Mouse (Mus musculus) embryonic facial prominence, embryonic 10.5 days (tissue): ENCODE measurements around the gene Tex264. TPM values are rescaled to one million over a fixed set of nuclear protein-coding genes. Genes with fewer than 3 reads are reported as not detected.

Experiments used
- DNase-seq: peaks from one replicate; pipeline ENCODE4 v3.0.0-alpha.2; 2017; ENCODE audit warnings: low spot score
- H3K27ac ChIP-seq: fragments of 300-500 bp; sonication (generic); replicated peaks from 2 replicates; pipeline ENCODE4 v1.5.1; 2016; ENCODE audit warnings: mild to moderate bottlenecking
- H3K27me3 ChIP-seq: fragments of 300-500 bp; sonication (generic); replicated peaks from 2 replicates; pipeline ENCODE4 v1.6.1; 2016; ENCODE audit warnings: low read depth, mild to moderate bottlenecking; ENCODE audit not compliant: poor library complexity, severe bottlenecking
- H3K36me3 ChIP-seq: fragments of 300-500 bp; sonication (generic); replicated peaks from 2 replicates; pipeline ENCODE4 v1.6.1; 2016; ENCODE audit warnings: mild to moderate bottlenecking, moderate library complexity
- H3K4me1 ChIP-seq: fragments of 300-500 bp; sonication (generic); 2 replicates; pipeline ENCODE4 v1.6.1; 2016
- H3K4me3 ChIP-seq: fragments of 300-500 bp; sonication (generic); 2 replicates; pipeline ENCODE4 v1.5.1; 2016; ENCODE audit warnings: mild to moderate bottlenecking, moderate library complexity
- H3K9me3 ChIP-seq: fragments of 300-500 bp; sonication (generic); 2 replicates; pipeline ENCODE4 v1.6.1; 2016; ENCODE audit warnings: mild to moderate bottlenecking
- WGBS: fragments of 180-500 bp; shearing (Covaris S2); methylation state at CpG from one replicate; pipeline ENCODE4 v1.1.7; 2016; 5-methylcytosine and 5-hydroxymethylcytosine counted together
- polyA plus RNA-seq: library from polyadenylated mRNA; unstranded; fragments of >200 nt; fragmentation: Nextera tagmentation; extraction: Ambion mirVana; gene quantifications from 2 replicates; pipeline ENCODE4 v1.2.1, GENCODE M21; 2016

Gene Tex264
- polyA plus RNA-seq, result 27.4 and 28.7 TPM in 2 replicates

GRCm38 (mm10) chr9:106685249-106686101 is at the start of gene Tex264:
TSS of gene Tex264 (minus strand) at chr9:106685927.
- H3K36me3 ChIP-seq, result peaks cover 16% of the 10 kb centered on the region
- H3K9me3 ChIP-seq, result no peaks in the 10 kb centered on the region
- peak within 1 kb of the TSS; percentile 96 for H3K4me3 ChIP-seq
- peak; percentile 85 for DNase-seq
- H3K27me3 ChIP-seq, result no peaks in the 10 kb centered on the region
- under 1% methylated on average over 86 of the region's 86 CpGs for WGBS
- peaks cover 29% of the 10 kb centered on the region for H3K4me1 ChIP-seq
- H3K27ac ChIP-seq, result peak within 1 kb of the TSS; percentile 89

GRCm38 (mm10) chr9:106733690-106734089 is 48.0 kb upstream of the Tex264 start:
- Histone ChIP-seq H3K36me3 (peaks cover 17% of the 10 kb centered on the region), H3K27me3 (no peaks in the 10 kb centered on the region), H3K27ac (no peak overlapping the region), H3K9me3 (no peaks in the 10 kb centered on the region), H3K4me1 (no peaks in the 10 kb centered on the region), H3K4me3 (no peak overlapping the region)
- WGBS, result 75% methylated on average over 2 of the region's 2 CpGs
- DNase-seq, result no peak

GRCm38 (mm10) chr9:106729416-106729815 is 43.7 kb upstream of the Tex264 start:
- no peak for DNase-seq
- Histone ChIP-seq H3K36me3 (no peaks in the 10 kb centered on the region; the same call in 1 of the 2 replicates), H3K27me3 (no peaks in the 10 kb centered on the region), H3K9me3 (no peaks in the 10 kb centered on the region), H3K27ac (no peak overlapping the region), H3K4me3 (no peak overlapping the region), H3K4me1 (no peaks in the 10 kb centered on the region)
- WGBS, result 82% methylated on average over 2 of the region's 2 CpGs

GRCm38 (mm10) chr9:106726891-106727290 is 41.2 kb upstream of the Tex264 start:
- DNase-seq, result no peak
- Histone ChIP-seq H3K4me3 (no peak overlapping the region), H3K27ac (no peak overlapping the region), H3K27me3 (no peaks in the 10 kb centered on the region), H3K4me1 (no peaks in the 10 kb centered on the region), H3K36me3 (peaks cover 10% of the 10 kb centered on the region), H3K9me3 (no peaks in the 10 kb centered on the region)
- WGBS, result 88% methylated on average over 1 of the region's 1 CpGs

- no peaks in the 10 kb centered on the region for H3K4me1 ChIP-seq
- DNase-seq, result no peak
- no peak overlapping the region for H3K4me3 ChIP-seq
- H3K9me3 ChIP-seq, result no peaks in the 10 kb centered on the region
- 90% methylated on average over 2 of the region's 2 CpGs for WGBS
- peaks cover 23% of the 10 kb centered on the region for H3K36me3 ChIP-seq
- no peaks in the 10 kb centered on the region for H3K27me3 ChIP-seq
- H3K27ac ChIP-seq, result no peak overlapping the region
Observed at GRCm38 (mm10) chr9:106725435-106725834, 39.7 kb upstream of the Tex264 start.

- no peaks in the 10 kb centered on the region for H3K27me3 ChIP-seq
- 94% methylated on average over 1 of the region's 1 CpGs for WGBS
- H3K4me3 ChIP-seq, result no peak overlapping the region
- no peaks in the 10 kb centered on the region for H3K9me3 ChIP-seq
- peaks cover 29% of the 10 kb centered on the region for H3K36me3 ChIP-seq
- H3K27ac ChIP-seq, result no peak overlapping the region
- no peak for DNase-seq
- H3K4me1 ChIP-seq, result no peaks in the 10 kb centered on the region
Observed at GRCm38 (mm10) chr9:106724864-106725263, 39.1 kb upstream of the Tex264 start.

- Histone ChIP-seq H3K36me3 (peaks cover 100% of the 10 kb centered on the region), H3K4me3 (no peak overlapping the region), H3K27ac (no peak overlapping the region), H3K9me3 (no peaks in the 10 kb centered on the region), H3K4me1 (no peaks in the 10 kb centered on the region), H3K27me3 (no peaks in the 10 kb centered on the region)
- 94% methylated on average over 4 of the region's 4 CpGs for WGBS
- no peak for DNase-seq
Observed at GRCm38 (mm10) chr9:106716729-106717128, 31.0 kb upstream of the Tex264 start.

- Histone ChIP-seq H3K4me3 (no peak overlapping the region), H3K9me3 (no peaks in the 10 kb centered on the region), H3K4me1 (no peaks in the 10 kb centered on the region), H3K27ac (no peak overlapping the region), H3K36me3 (peaks cover 100% of the 10 kb centered on the region), H3K27me3 (no peaks in the 10 kb centered on the region)
- 93% methylated on average over 2 of the region's 2 CpGs for WGBS
- DNase-seq, result no peak
Observed at GRCm38 (mm10) chr9:106716232-106716631, 30.5 kb upstream of the Tex264 start.

- Histone ChIP-seq H3K4me3 (no peak overlapping the region), H3K9me3 (no peaks in the 10 kb centered on the region), H3K27ac (no peak overlapping the region), H3K36me3 (peaks cover 99% of the 10 kb centered on the region), H3K27me3 (no peaks in the 10 kb centered on the region), H3K4me1 (no peaks in the 10 kb centered on the region)
- WGBS, result 91% methylated on average over 2 of the region's 2 CpGs
- DNase-seq, result no peak
Observed at GRCm38 (mm10) chr9:106712470-106712869, 26.7 kb upstream of the Tex264 start.

GRCm38 (mm10) chr9:106692973-106693481 is 7.3 kb upstream of the Tex264 start:
- no peak overlapping the region for H3K4me3 ChIP-seq
- H3K27me3 ChIP-seq, result no peaks in the 10 kb centered on the region
- no peak for DNase-seq
- H3K4me1 ChIP-seq, result no peaks in the 10 kb centered on the region
- no peaks in the 10 kb centered on the region for H3K9me3 ChIP-seq
- H3K27ac ChIP-seq, result no peak overlapping the region
- peaks cover 63% of the 10 kb centered on the region for H3K36me3 ChIP-seq
- WGBS, result 94% methylated on average over 11 of the region's 11 CpGs

- Histone ChIP-seq H3K36me3 (peaks cover 23% of the 10 kb centered on the region), H3K27me3 (no peaks in the 10 kb centered on the region), H3K9me3 (no peaks in the 10 kb centered on the region), H3K27ac (no peak overlapping the region), H3K4me1 (peaks cover 29% of the 10 kb centered on the region), H3K4me3 (no peak overlapping the region)
- 82% methylated on average over 8 of the region's 8 CpGs for WGBS
- DNase-seq, result no peak
Observed at GRCm38 (mm10) chr9:106688834-106689233, 3.1 kb upstream of the Tex264 start.

GRCm38 (mm10) chr9:106686983-106687650 is 1.4 kb upstream of the Tex264 start:
- peak; percentile 86 for DNase-seq
- H3K36me3 ChIP-seq, result peaks cover 6% of the 10 kb centered on the region
- H3K4me1 ChIP-seq, result peaks cover 29% of the 10 kb centered on the region
- H3K27me3 ChIP-seq, result no peaks in the 10 kb centered on the region
- peak overlapping the region; percentile 2; the same call in 1 of the 2 replicates for H3K4me3 ChIP-seq
- WGBS, result 31% methylated on average over 8 of the region's 8 CpGs
- no peak overlapping the region for H3K27ac ChIP-seq
- H3K9me3 ChIP-seq, result no peaks in the 10 kb centered on the region

GRCm38 (mm10) chr9:106684918-106685248 is 844 bp downstream of the Tex264 start:
- no peak for DNase-seq
- Histone ChIP-seq H3K4me1 (peaks cover 29% of the 10 kb centered on the region), H3K27me3 (no peaks in the 10 kb centered on the region), H3K27ac (peak overlapping the region; percentile 89), H3K36me3 (peaks cover 22% of the 10 kb centered on the region), H3K4me3 (peak overlapping the region; percentile 96), H3K9me3 (no peaks in the 10 kb centered on the region)
- WGBS, result 5% methylated on average over 14 of the region's 14 CpGs
